Mouse (Mus musculus): Measurements from ENCODE around the gene A530016L24Rik. TPM values are rescaled to one million over a fixed set of nuclear protein-coding genes. Genes with fewer than 3 reads are reported as not detected.
A peak's percentile ranks its signal among the peaks of the same experiment; 100 is the strongest.

A530016L24Rik gene
- polyA plus RNA-seq, 1 experiment from 2014 or later = 0.48 TPM

DNA sequence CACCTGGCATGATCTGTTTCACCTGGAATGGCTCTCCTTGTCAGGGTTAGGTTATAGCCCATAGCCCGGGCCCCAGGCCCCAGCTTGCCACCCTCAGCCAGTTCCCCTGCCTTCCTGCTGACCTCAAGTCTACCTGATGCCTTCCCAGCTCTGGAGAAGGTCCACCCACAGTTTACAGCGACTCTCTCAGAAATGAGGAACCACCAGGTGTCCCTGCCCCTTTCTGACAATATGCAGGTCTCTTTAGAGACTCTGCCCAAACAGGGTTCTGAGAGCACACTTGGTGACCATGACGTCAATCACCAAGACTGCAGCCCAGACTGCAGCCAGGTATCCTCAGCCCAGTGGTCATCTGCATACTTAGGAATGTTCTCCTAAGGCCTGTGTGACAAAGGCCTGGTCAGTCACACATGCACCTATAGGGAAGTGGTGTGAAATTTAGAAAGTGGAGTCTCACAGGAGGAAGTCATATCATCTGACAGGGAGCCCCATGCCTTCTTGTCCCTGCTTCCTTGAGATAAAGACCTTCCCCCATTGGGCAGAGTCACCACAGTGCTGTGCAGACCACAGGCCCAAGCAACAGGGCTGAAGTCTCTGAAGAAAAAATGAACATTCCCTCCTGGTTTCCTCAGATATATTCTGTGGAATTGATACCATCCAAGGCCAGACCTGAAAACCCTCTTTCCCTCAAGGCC lies 25.4 kb upstream of the A530016L24Rik start:
- no peak overlapping the region for H3K9ac ChIP-seq
- H3K27me3 ChIP-seq = peaks cover 14% of the 10 kb centered on the region
- no peak for ATAC-seq (ENCODE audit: insufficient number of reproducible peaks, low FRiP score, low TSS enrichment, low read depth)
- H3K4me2 ChIP-seq (replicated peaks) = no peak overlapping the region
- no peaks in the 10 kb centered on the region for H3K36me3 ChIP-seq
- H3K9me3 ChIP-seq (replicated peaks) = no peaks in the 10 kb centered on the region
- H3K4me3 ChIP-seq (replicated peaks) = no peak overlapping the region
- 75% methylated on average over 3 of the region's 3 CpGs for WGBS
- no peaks in the 10 kb centered on the region for H3K4me1 ChIP-seq
- H3K27ac ChIP-seq (replicated peaks) = no peak overlapping the region

- Histone ChIP-seq H3K4me1 (no peaks in the 10 kb centered on the region), H3K27ac (replicated peaks) (no peak overlapping the region), H3K4me2 (replicated peaks) (no peak overlapping the region), H3K9ac (no peak overlapping the region), H3K36me3 (no peaks in the 10 kb centered on the region), H3K27me3 (peaks cover 14% of the 10 kb centered on the region), H3K4me3 (replicated peaks) (no peak overlapping the region), H3K9me3 (replicated peaks) (no peaks in the 10 kb centered on the region)
- 83% methylated on average over 3 of the region's 3 CpGs for WGBS
- ATAC-seq (ENCODE audit: insufficient number of reproducible peaks, low FRiP score, low TSS enrichment, low read depth) = no peak
These were observed 24.7 kb upstream of the A530016L24Rik start for GRCm38 (mm10) chr12:112464516-112464915.

GRCm38 (mm10) chr12:112465928-112466327 lies 23.3 kb upstream of the A530016L24Rik start:
- 90% methylated on average over 17 of the region's 17 CpGs for WGBS
- H3K9ac ChIP-seq = no peak overlapping the region
- no peak overlapping the region for H3K4me2 ChIP-seq (replicated peaks)
- H3K4me3 ChIP-seq (replicated peaks) = no peak overlapping the region
- no peaks in the 10 kb centered on the region for H3K9me3 ChIP-seq (replicated peaks)
- H3K27me3 ChIP-seq = peaks cover 4% of the 10 kb centered on the region
- H3K27ac ChIP-seq (replicated peaks) = no peak overlapping the region
- H3K4me1 ChIP-seq = no peaks in the 10 kb centered on the region
- no peak for ATAC-seq (ENCODE audit: insufficient number of reproducible peaks, low FRiP score, low TSS enrichment, low read depth)
- no peaks in the 10 kb centered on the region for H3K36me3 ChIP-seq

DNA sequence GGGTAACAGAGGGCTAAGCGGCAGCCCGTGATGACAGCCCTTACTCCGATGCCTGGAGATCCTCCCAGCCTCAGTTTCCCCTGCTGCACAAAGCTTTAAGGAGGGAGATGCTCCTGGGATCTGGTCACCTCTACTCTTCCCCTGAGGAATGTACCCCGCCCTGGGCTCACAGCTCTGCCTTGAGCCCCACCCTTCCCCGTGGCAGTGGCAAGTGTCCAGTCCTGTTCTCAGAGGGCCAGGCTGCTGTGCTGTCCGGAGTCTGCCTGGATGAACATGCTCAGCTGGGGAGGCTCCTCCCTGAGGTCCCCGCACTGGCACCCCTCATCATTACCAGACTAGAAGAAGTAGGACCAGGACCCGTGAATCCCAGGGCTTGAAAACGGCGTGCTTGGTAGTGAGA lies 21.9 kb upstream of the A530016L24Rik start:
- 73% methylated on average over 10 of the region's 10 CpGs for WGBS
- Histone ChIP-seq H3K9me3 (replicated peaks) (no peaks in the 10 kb centered on the region), H3K4me1 (no peaks in the 10 kb centered on the region), H3K36me3 (no peaks in the 10 kb centered on the region), H3K4me2 (replicated peaks) (no peak overlapping the region), H3K27ac (replicated peaks) (no peak overlapping the region), H3K4me3 (replicated peaks) (no peak overlapping the region), H3K27me3 (peaks cover 7% of the 10 kb centered on the region; the same call in 1 of the 2 replicates), H3K9ac (no peak overlapping the region)
- ATAC-seq (ENCODE audit: insufficient number of reproducible peaks, low FRiP score, low TSS enrichment, low read depth) = no peak

- Histone ChIP-seq H3K9me3 (replicated peaks) (no peaks in the 10 kb centered on the region), H3K27ac (replicated peaks) (no peak overlapping the region)
- 85% methylated on average over 7 of the region's 7 CpGs for WGBS
These were observed 19.9 kb upstream of the A530016L24Rik start for GRCm38 (mm10) chr12:112469393-112469792.

DNA sequence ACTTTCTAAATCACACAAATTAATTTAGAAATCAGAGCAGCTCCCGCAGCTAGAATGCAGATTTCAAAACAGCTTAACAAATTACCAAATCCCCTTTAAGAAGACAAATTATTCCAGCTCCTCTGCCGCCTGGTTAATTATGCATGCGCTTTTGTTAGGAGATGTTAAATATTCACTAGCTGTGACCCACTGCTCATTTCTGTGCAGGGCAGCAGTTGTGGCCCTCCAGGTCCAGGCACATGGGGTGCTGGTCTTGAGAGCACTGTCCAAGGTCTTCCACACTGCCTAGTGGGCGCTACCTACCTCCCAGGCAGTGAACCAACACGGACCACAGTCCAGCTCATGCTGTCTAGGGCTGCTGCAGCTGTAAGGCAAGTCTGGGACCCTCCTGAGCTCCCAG lies 19.0 kb upstream of the A530016L24Rik start:
- no peak for ATAC-seq (ENCODE audit: insufficient number of reproducible peaks, low FRiP score, low TSS enrichment, low read depth)
- 70% methylated on average over 5 of the region's 5 CpGs for WGBS
- H3K36me3 ChIP-seq = no peaks in the 10 kb centered on the region
- H3K4me2 ChIP-seq (replicated peaks) = no peak overlapping the region
- H3K27ac ChIP-seq (replicated peaks) = no peak overlapping the region
- H3K9ac ChIP-seq = no peak overlapping the region
- peaks cover 27% of the 10 kb centered on the region for H3K27me3 ChIP-seq
- H3K4me3 ChIP-seq (replicated peaks) = no peak overlapping the region
- no peaks in the 10 kb centered on the region for H3K9me3 ChIP-seq (replicated peaks)
- H3K4me1 ChIP-seq = no peaks in the 10 kb centered on the region

More at GRCm38 (mm10) chr12:112469393-112469792, 19.9 kb upstream of the A530016L24Rik start:
- H3K27me3 ChIP-seq = peaks cover 22% of the 10 kb centered on the region
- H3K4me3 ChIP-seq (replicated peaks) = no peak overlapping the region
- H3K9ac ChIP-seq = no peak overlapping the region
- no peak overlapping the region for H3K4me2 ChIP-seq (replicated peaks)
- H3K36me3 ChIP-seq = no peaks in the 10 kb centered on the region
- H3K4me1 ChIP-seq = no peaks in the 10 kb centered on the region
- ATAC-seq (ENCODE audit: insufficient number of reproducible peaks, low FRiP score, low TSS enrichment, low read depth) = no peak

DNA sequence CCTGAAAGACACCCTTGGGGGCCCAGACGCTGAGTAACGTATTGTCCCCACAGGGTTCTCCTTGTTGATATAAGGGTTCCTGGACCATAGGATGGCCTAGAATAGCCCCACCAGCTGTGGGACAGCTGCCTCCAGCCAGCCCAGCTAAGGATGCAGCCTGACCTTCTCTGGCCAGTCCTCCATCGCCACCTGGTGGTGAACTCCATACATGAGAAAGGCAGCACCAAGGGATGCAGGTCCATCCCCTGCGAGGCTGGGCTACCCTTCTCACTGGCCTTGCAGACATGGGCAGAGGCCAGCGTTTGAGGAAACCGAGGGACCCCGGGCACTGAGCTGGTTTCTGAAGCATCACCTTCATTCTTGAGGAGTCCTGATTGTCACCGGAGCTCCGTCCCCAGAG lies 15.5 kb upstream of the A530016L24Rik start:
- no peak overlapping the region for H3K4me2 ChIP-seq (replicated peaks)
- 19% methylated on average over 9 of the region's 9 CpGs for WGBS
- H3K27me3 ChIP-seq = peaks cover 39% of the 10 kb centered on the region
- no peak overlapping the region for H3K9ac ChIP-seq
- no peaks in the 10 kb centered on the region for H3K4me1 ChIP-seq
- no peaks in the 10 kb centered on the region for H3K36me3 ChIP-seq
- no peak overlapping the region for H3K27ac ChIP-seq (replicated peaks)
- no peaks in the 10 kb centered on the region for H3K9me3 ChIP-seq (replicated peaks)
- peak; percentile 59; the same call in 1 of the 2 replicates for ATAC-seq (ENCODE audit: insufficient number of reproducible peaks, low FRiP score, low TSS enrichment, low read depth)
- no peak overlapping the region for H3K4me3 ChIP-seq (replicated peaks)

DNA sequence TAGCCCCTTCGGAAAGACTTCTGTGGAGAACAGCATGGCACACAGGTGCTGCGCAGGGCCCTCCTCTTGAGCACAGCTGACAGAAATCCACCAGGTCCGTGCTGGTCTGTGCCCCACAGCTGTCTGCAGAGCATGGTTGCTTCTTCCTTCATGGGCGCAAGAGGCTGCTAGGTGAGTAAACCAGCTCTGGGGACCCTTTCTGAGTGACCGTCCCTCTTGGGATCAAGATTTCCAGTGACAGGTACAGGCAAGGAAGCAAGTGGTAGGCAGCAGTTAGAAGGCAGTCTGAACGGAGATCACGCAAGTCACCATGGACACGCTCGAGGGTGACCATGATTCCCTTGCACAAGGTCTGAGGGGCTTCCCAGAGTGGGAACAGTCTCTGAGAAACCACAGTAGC lies 287 bp downstream of the A530016L24Rik start:
- Histone ChIP-seq H3K4me2 (replicated peaks) (no peak overlapping the region), H3K27me3 (no peaks in the 10 kb centered on the region), H3K4me1 (peaks cover 32% of the 10 kb centered on the region), H3K4me3 (replicated peaks) (no peak overlapping the region), H3K36me3 (no peaks in the 10 kb centered on the region), H3K27ac (replicated peaks) (no peak overlapping the region), H3K9ac (no peak overlapping the region), H3K9me3 (replicated peaks) (no peaks in the 10 kb centered on the region)
- 93% methylated on average over 9 of the region's 9 CpGs for WGBS
- no peak for ATAC-seq (ENCODE audit: insufficient number of reproducible peaks, low FRiP score, low TSS enrichment, low read depth)

GRCm38 (mm10) chr12:112490444-112490939 lies 1.2 kb downstream of the A530016L24Rik start:
- ATAC-seq (ENCODE audit: insufficient number of reproducible peaks, low FRiP score, low TSS enrichment, low read depth) = peak; percentile 62

DNA sequence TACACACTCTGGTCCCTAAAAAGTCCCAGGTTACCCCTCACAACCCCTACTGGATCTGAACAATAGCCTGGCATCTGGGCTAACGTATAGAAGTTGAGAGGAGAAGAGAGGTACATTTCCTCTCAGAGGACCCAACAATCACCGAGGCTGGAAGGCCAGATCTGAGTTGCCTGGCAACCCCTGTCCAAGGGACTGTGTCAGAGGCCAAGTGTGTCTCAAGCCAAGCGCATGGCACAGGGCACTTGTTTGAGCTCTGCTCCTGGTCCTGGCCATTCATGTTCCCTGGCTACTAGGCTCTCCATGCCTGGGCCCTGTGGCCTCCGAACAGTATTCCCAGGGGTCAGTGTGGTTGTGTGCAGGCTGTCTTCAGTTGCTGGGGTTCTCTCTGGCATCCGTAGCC lies 6.9 kb downstream of the A530016L24Rik start:
- no peak for ATAC-seq (ENCODE audit: insufficient number of reproducible peaks, low FRiP score, low TSS enrichment, low read depth)

More at GRCm38 (mm10) chr12:112490444-112490939, 1.2 kb downstream of the A530016L24Rik start:
- Histone ChIP-seq H3K36me3 (no peaks in the 10 kb centered on the region), H3K4me2 (replicated peaks) (no peak overlapping the region), H3K27ac (replicated peaks) (peak overlapping the region; percentile 51), H3K9ac (no peak overlapping the region), H3K9me3 (replicated peaks) (no peaks in the 10 kb centered on the region), H3K4me3 (replicated peaks) (no peak overlapping the region), H3K27me3 (no peaks in the 10 kb centered on the region), H3K4me1 (peaks cover 32% of the 10 kb centered on the region)
- 17% methylated on average over 3 of the region's 3 CpGs for WGBS

DNA sequence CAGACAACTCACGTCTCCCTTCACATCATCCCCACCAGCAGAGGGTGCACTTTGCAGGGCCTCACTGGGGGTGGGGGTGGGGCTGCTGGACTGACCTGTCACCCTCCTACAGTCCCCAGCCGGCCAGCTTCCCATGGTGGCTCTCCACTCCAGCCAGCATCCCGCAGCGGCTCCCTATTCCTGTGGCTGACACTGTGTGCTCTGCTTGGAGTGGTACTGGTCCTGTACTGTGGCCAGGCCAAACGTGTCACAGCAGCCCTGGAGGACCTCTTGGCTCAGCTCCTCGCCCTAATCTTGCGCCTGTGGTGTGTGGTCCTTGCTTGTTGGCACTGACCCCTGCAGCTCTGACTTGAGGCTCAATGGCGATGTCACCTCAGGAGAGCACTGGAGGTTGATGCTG lies 8.5 kb downstream of the A530016L24Rik start:
- Histone ChIP-seq H3K9me3 (replicated peaks) (no peaks in the 10 kb centered on the region), H3K4me1 (no peaks in the 10 kb centered on the region), H3K9ac (no peak overlapping the region), H3K27ac (replicated peaks) (no peak overlapping the region), H3K4me3 (replicated peaks) (no peak overlapping the region), H3K36me3 (no peaks in the 10 kb centered on the region), H3K27me3 (0 out of 2 replicates have a peak, but pooled peaks cover 5% of the 10 kb centered on the region), H3K4me2 (replicated peaks) (no peak overlapping the region)
- 81% methylated on average over 8 of the region's 8 CpGs for WGBS
- no peak for ATAC-seq (ENCODE audit: insufficient number of reproducible peaks, low FRiP score, low TSS enrichment, low read depth)

More for the DNA sequence above, 6.9 kb downstream of the A530016L24Rik start:
- Histone ChIP-seq H3K9me3 (replicated peaks) (no peaks in the 10 kb centered on the region), H3K36me3 (no peaks in the 10 kb centered on the region), H3K27me3 (0 out of 2 replicates have a peak, but pooled peaks cover 5% of the 10 kb centered on the region), H3K4me3 (replicated peaks) (no peak overlapping the region), H3K9ac (no peak overlapping the region), H3K4me1 (peaks cover 9% of the 10 kb centered on the region), H3K27ac (replicated peaks) (no peak overlapping the region), H3K4me2 (replicated peaks) (no peak overlapping the region)
- 77% methylated on average over 5 of the region's 5 CpGs for WGBS

- H3K27me3 ChIP-seq = 0 out of 2 replicates have a peak, but pooled peaks cover 5% of the 10 kb centered on the region
- H3K4me1 ChIP-seq = no peaks in the 10 kb centered on the region
- ATAC-seq (ENCODE audit: insufficient number of reproducible peaks, low FRiP score, low TSS enrichment, low read depth) = no peak
- H3K27ac ChIP-seq (replicated peaks) = no peak overlapping the region
- no peaks in the 10 kb centered on the region for H3K9me3 ChIP-seq (replicated peaks)
- no peaks in the 10 kb centered on the region for H3K36me3 ChIP-seq
- no peak overlapping the region for H3K4me2 ChIP-seq (replicated peaks)
- 24% methylated on average over 11 of the region's 11 CpGs for WGBS
- H3K9ac ChIP-seq = no peak overlapping the region
- H3K4me3 ChIP-seq (replicated peaks) = no peak overlapping the region
These were observed 9.4 kb downstream of the A530016L24Rik start for GRCm38 (mm10) chr12:112498683-112499082.
